Mouse (Mus musculus) C2C12 (cell line): ENCODE results near the gene Tnfsf12.

Experiments
- CEBPB ChIP-seq: IDR thresholded peaks from one replicate; pipeline ENCODE4 v1.6.1; 2011; ENCODE audit warnings: low read depth, mild to moderate bottlenecking, control low read depth, moderate library complexity
- CTCF ChIP-seq: IDR thresholded peaks from one replicate; pipeline ENCODE4 v1.5.1; 2011; ENCODE audit not compliant: control insufficient read depth, insufficient read depth, insufficient read length
- MYOD1 ChIP-seq: IDR thresholded peaks from one replicate; pipeline ENCODE4 v1.6.1; 2011; ENCODE audit warnings: low read depth; ENCODE audit not compliant: control insufficient read depth, insufficient read length
- USF1 ChIP-seq: IDR thresholded peaks from one replicate; pipeline ENCODE4 v1.6.1; 2011; ENCODE audit warnings: low read depth, mild to moderate bottlenecking, control low read depth, moderate library complexity

- TF ChIP-seq USF1 (no peak), CTCF (peak; percentile 68), CEBPB (no peak), MYOD1 (no peak)
Observed at GRCm38 (mm10) chr11:69682840-69683533, 12.7 kb downstream of the Tnfsf12 start.
